Mouse (Mus musculus): Measurements from ENCODE around the gene Hdlbp.

GRCm38 (mm10) chr1:93506944-93507676 lies 28.5 kb upstream of the Hdlbp start:
- no peak for TF ChIP-seq CTCF (IDR thresholded peaks at IDR 0.05; ENCODE audit: extremely low read depth, insufficient read length, insufficient replicate concordance, low read depth, low read length)
- TF ChIP-seq POLR2A (IDR thresholded peaks at IDR 0.05; ENCODE audit: low read depth, low read length), result no peak
